Mouse (Mus musculus) heart, adult 2 months (tissue): ENCODE results near the gene Eif3d. TPM values are rescaled to one million over a fixed set of nuclear protein-coding genes. Genes with fewer than 3 reads are reported as not detected.

Experiments used
- DNase-seq, 2 experiments: peaks; one replicate each; pipeline ENCODE4 v3.0.0; 2021
- H3K27ac ChIP-seq: fragments of 200-600 bp; 2 replicates; pipeline ENCODE4 v1.8.1; 2022
- H3K27me3 ChIP-seq: fragments of 200-500 bp; 2 replicates; pipeline ENCODE4 v1.6.1; 2012; ENCODE audit warnings: mild to moderate bottlenecking, low read length, inconsistent platforms, mixed read lengths; ENCODE audit not compliant: control insufficient read depth, insufficient read depth
- H3K36me3 ChIP-seq: fragments of 200-500 bp; 2 replicates; pipeline ENCODE4 v1.6.1; 2012; ENCODE audit warnings: low read length, inconsistent platforms; ENCODE audit not compliant: control insufficient read depth, insufficient read depth
- H3K4me1 ChIP-seq: fragments of 200-500 bp; 2 replicates; pipeline ENCODE4 v1.6.1; 2011; ENCODE audit warnings: low read length; ENCODE audit not compliant: control insufficient read depth, insufficient read depth
- H3K4me3 ChIP-seq: fragments of 200-600 bp; 2 replicates; pipeline ENCODE4 v1.8.1; 2022
- H3K79me2 ChIP-seq: fragments of 200-500 bp; replicated peaks from 2 replicates; pipeline ENCODE4 v1.6.1; 2012; ENCODE audit warnings: mild to moderate bottlenecking, inconsistent platforms, low read length, moderate library complexity, mixed read lengths; ENCODE audit not compliant: control insufficient read depth, insufficient read depth
- H3K9ac ChIP-seq: fragments of 200-500 bp; 2 replicates; pipeline ENCODE4 v1.6.1; 2012; ENCODE audit warnings: low read depth, mild to moderate bottlenecking, control low read depth, inconsistent platforms, low read length, mixed read lengths
- CTCF ChIP-seq: fragments of 200-600 bp; IDR thresholded peaks from 2 replicates; pipeline ENCODE4 v1.8.1; 2022; ENCODE audit warnings: antibody characterized with exemption, mild to moderate bottlenecking, moderate library complexity
- EP300 ChIP-seq: fragments of 200-500 bp; IDR thresholded peaks from 2 replicates; pipeline ENCODE4 v1.6.1; 2011; ENCODE audit warnings: low read depth, low read length, control low read depth; ENCODE audit not compliant: insufficient read depth
- POLR2A ChIP-seq: fragments of 200-500 bp; IDR thresholded peaks from 2 replicates; pipeline ENCODE4 v1.6.1; 2011; ENCODE audit warnings: mild to moderate bottlenecking, low read depth, low read length, control low read depth; ENCODE audit not compliant: insufficient read depth
- WGBS: fragments of 180-500 bp; shearing (Covaris S2); methylation state at CpG from one replicate; pipeline ENCODE4 v1.1.7; 2018; 5-methylcytosine and 5-hydroxymethylcytosine counted together
- intact Hi-C: fragments of 180-260 bp; cut with DNase I; formaldehyde crosslinking; loops from one replicate; pipeline ENCODE4 v1.15.1; 2025
- polyA plus RNA-seq: library from polyadenylated mRNA; depleted of rRNA; stranded (reverse); fragments of >200 nt; gene quantifications from 2 replicates; pipeline ENCODE4 v1.2.3, GENCODE M21; 2012
- total RNA-seq, 2 experiments: library from RNA; stranded (reverse); gene quantifications; 2 replicates each; pipeline ENCODE4 v1.2.3; 2021

Eif3d gene
- total and polyA plus RNA-seq, 3 experiments = 62.6 to 87.6 (median 64.4) TPM

GRCm38 (mm10) chr15:77919441-77919840 is 51.2 kb downstream of the Eif3d start:
- Histone ChIP-seq H3K79me2 (no peaks in the 10 kb centered on the region), H3K27ac (peak overlapping the region; percentile 48), H3K9ac (no peak overlapping the region), H3K27me3 (no peaks in the 10 kb centered on the region), H3K4me1 (peaks cover 4% of the 10 kb centered on the region), H3K4me3 (no peak overlapping the region), H3K36me3 (peaks cover 2% of the 10 kb centered on the region; the same call in 1 of the 2 replicates)
- WGBS = 56% methylated on average over 12 of the region's 12 CpGs
- intact Hi-C loops = loop anchor here (5.0 kb wide), 2 partner anchors 122 to 157 kb away; no protein-coding TSS in a partner anchor
- TF ChIP-seq CTCF (no peak), EP300 (no peak), POLR2A (no peak)
- DNase-seq = no peak

DNA sequence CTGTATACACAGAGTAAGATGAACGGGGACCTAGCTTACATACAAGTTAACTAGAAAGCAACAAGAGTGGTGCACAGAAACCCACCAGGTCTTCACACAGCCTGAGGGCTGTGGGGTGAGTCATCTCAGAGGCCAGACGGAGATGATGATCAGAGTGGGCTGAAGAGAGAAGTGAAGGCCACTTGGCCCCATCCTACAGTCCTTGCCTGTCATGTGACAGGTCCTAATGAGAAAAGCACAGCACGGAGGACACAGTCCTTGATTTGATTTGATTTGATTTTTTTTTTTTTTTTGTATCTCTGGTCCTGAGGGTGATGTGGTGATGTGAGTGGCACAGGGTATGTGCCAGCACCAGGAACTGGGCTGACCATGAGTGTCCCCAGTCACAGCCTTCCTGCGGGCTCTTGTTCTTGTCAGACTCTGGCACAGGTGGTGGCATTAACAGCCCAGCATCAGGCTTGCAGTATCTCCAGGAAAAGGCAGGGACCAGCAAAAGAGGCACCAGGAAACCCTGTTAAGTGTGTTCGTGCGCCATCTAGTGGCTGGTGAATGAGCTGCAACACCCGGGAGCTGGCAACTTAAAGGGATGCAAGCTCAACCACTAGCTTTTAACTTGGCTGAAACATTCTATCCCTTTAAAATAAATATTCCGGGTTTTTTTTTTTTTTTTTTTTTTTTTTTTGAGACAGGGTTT is 53.6 kb downstream of the Eif3d start:
- Histone ChIP-seq H3K9ac (no peak overlapping the region), H3K4me1 (peaks cover 12% of the 10 kb centered on the region), H3K36me3 (peaks cover 2% of the 10 kb centered on the region; the same call in 1 of the 2 replicates), H3K4me3 (no peak overlapping the region), H3K27me3 (no peaks in the 10 kb centered on the region), H3K27ac (no peak overlapping the region), H3K79me2 (no peaks in the 10 kb centered on the region)
- TF ChIP-seq POLR2A = no peak
- peak; percentile 88 for TF ChIP-seq CTCF
- TF ChIP-seq EP300 = peak; percentile 83; the same call in 1 of the 2 replicates
- intact Hi-C loops = loop anchor here (1.0 to 5.0 kb wide), 4 partner anchors 120 to 155 kb away; no protein-coding TSS in a partner anchor
- peak; percentile 87 to 91 for DNase-seq
- 27% methylated on average over 8 of the region's 8 CpGs for WGBS

DNA sequence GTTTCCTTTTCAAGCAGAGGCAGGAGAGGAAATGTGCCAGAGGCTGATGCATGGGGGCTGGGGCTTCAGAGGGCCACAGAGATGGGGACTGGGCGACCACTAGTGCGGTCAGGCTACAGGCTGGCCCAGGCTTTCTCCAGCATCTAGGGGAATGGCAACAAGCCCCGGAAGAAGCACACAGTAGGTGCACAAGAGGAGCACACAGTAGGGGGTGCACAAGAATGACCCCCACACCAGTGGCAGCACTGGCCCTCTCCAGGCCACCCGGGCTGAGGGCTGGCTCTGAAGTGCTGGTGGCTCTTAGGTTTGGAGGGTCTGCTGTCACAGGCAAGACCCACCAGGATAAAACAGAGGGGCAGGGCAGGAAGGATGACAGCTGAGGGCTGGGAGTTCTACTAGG is 55.3 kb downstream of the Eif3d start:
- H3K27ac ChIP-seq = no peak overlapping the region
- no peak for DNase-seq
- TF ChIP-seq POLR2A (no peak), EP300 (no peak), CTCF (no peak)
- peaks cover 2% of the 10 kb centered on the region; the same call in 1 of the 2 replicates for H3K36me3 ChIP-seq
- WGBS = 96% methylated on average over 4 of the region's 4 CpGs
- no peaks in the 10 kb centered on the region for H3K79me2 ChIP-seq
- H3K27me3 ChIP-seq = no peaks in the 10 kb centered on the region
- no peak overlapping the region for H3K4me3 ChIP-seq
- peaks cover 22% of the 10 kb centered on the region for H3K4me1 ChIP-seq
- intact Hi-C loops = loop anchor here (5.0 kb wide), 2 partner anchors 118 to 153 kb away; no protein-coding TSS in a partner anchor
- H3K9ac ChIP-seq = no peak overlapping the region

- H3K27me3 ChIP-seq = no peaks in the 10 kb centered on the region
- no peak overlapping the region for H3K27ac ChIP-seq
These were observed 56.1 kb downstream of the Eif3d start for GRCm38 (mm10) chr15:77914507-77914906.

DNA sequence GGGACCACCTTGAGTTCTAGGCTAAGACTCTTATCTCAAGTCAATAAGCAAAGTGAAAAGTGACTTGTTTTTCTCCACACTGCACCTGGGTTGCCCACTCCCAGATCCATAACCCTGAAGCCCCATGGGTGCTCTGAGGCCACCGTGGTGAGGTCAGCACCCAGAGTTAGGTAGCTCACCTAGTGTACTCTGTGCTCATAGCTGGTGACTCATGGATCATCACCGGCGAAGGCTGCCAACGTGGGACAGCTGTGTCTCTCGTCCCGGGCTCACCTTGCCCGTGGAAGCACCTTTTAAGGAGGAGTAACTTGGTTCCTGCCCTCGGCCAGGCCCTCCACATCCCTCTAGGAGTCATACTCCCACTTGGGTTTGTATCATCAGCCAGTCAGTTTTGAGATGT is 57.6 kb downstream of the Eif3d start:
- H3K36me3 ChIP-seq = no peaks in the 10 kb centered on the region
- H3K9ac ChIP-seq = no peak overlapping the region
- peak overlapping the region; percentile 81 for H3K27ac ChIP-seq
- H3K27me3 ChIP-seq = no peaks in the 10 kb centered on the region
- no peak for DNase-seq
- H3K4me1 ChIP-seq = peaks cover 18% of the 10 kb centered on the region
- TF ChIP-seq CTCF (no peak), EP300 (no peak), POLR2A (no peak)
- intact Hi-C loops = loop anchor here (5.0 kb wide), 2 partner anchors 56 to 76 kb away; no protein-coding TSS in a partner anchor
- H3K79me2 ChIP-seq = no peaks in the 10 kb centered on the region
- 67% methylated on average over 8 of the region's 8 CpGs for WGBS
- no peak overlapping the region for H3K4me3 ChIP-seq

More at GRCm38 (mm10) chr15:77914507-77914906, 56.1 kb downstream of the Eif3d start:
- TF ChIP-seq EP300 = no peak
- no peak for TF ChIP-seq POLR2A
- TF ChIP-seq CTCF = no peak
- WGBS = 86% methylated on average over 3 of the region's 3 CpGs
- DNase-seq = no peak
- Histone ChIP-seq H3K79me2 (no peaks in the 10 kb centered on the region), H3K36me3 (no peaks in the 10 kb centered on the region), H3K9ac (no peak overlapping the region), H3K4me1 (peaks cover 19% of the 10 kb centered on the region), H3K4me3 (no peak overlapping the region)
- intact Hi-C loops = loop anchor here (5.0 kb wide), 2 partner anchors 57 to 77 kb away; no protein-coding TSS in a partner anchor

DNA sequence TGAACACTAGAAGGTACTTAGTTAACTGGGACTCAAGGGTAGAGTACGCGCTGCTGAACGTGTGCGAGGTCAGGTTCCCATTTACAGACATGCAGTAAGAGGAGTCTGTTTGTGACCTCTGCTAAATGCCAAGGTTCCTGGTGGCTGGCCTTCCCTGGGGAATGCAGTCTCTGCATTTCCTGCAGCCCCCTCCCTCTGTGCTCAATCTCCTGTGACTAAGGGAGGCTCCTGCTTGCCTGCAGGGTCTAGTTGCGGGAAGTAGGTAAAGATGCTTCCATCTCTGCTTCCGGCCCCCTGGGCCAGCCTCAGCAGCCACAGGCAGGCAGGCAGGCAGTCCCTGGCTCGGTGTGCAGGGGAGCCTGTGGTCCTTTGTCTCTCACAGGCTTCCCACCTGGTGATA is 58.0 kb downstream of the Eif3d start:
- WGBS = 56% methylated on average over 7 of the region's 7 CpGs
- no peak for DNase-seq
- H3K9ac ChIP-seq = no peak overlapping the region

More for the DNA sequence above, 58.0 kb downstream of the Eif3d start:
- TF ChIP-seq CTCF = no peak
- TF ChIP-seq EP300 = no peak
- no peak for TF ChIP-seq POLR2A
- Histone ChIP-seq H3K36me3 (no peaks in the 10 kb centered on the region), H3K27me3 (no peaks in the 10 kb centered on the region), H3K79me2 (no peaks in the 10 kb centered on the region), H3K4me3 (no peak overlapping the region), H3K27ac (peak overlapping the region; percentile 81), H3K4me1 (peaks cover 18% of the 10 kb centered on the region)
- intact Hi-C loops = loop anchor here (5.0 kb wide), 2 partner anchors 55 to 75 kb away; no protein-coding TSS in a partner anchor
